Mouse (Mus musculus) CH12.LX (cell line): ENCODE measurements around the gene Lepr.

Experiments
- BHLHE40 ChIP-seq: IDR thresholded peaks from 2 replicates; pipeline ENCODE4 v1.6.1; 2011; ENCODE audit warnings: mild to moderate bottlenecking, low read depth, low read length, improper control_type of control experiment
- POLR2A ChIP-seq: IDR thresholded peaks from 2 replicates; pipeline ENCODE4 v1.6.1; 2011; ENCODE audit warnings: low read depth, mild to moderate bottlenecking, improper control_type of control experiment, low read length

DNA sequence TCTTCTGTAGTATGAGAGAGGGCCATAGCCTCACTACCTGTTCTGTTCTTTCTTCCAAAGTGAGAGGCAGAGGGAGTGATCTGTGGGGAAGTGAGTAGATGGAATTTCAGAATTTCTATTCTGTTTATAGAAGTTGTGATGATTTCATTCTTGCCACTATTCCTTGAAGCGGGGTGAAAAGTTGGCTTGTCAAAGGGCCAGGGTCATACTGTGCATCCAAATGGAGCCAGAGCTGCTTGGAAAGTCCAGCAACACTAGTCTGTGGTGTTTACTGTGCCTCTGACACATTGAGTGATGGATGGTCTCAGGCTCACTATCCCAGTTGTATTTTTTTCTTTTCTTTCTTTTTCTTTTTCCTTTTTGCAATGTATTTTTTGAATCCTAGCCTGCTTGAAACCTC, 17.8 kb upstream of the Lepr start:
- TF ChIP-seq POLR2A (no peak), BHLHE40 (no peak)
